Mouse (Mus musculus) heart, embryonic 14.5 days (tissue): ENCODE results near the gene Gm16503. TPM values are rescaled to one million over a fixed set of nuclear protein-coding genes. Genes with fewer than 3 reads are reported as not detected.
"Not testable (repeated sequence)": the region's sequence is repeated elsewhere in the genome, so short reads cannot be mapped to it uniquely, and the experiment has no call there.

Source experiments
- ATAC-seq: fragments of 200-750 bp; cut with Nextera tagmentation; 2 replicates; pipeline ENCODE4 v1.8.0; 2017; ENCODE audit warnings: low read depth, moderate TSS enrichment; ENCODE audit not compliant: insufficient number of reproducible peaks, insufficient read depth, low FRiP score
- H3K27ac ChIP-seq, 2 experiments: fragments of 200-500 bp in 1 of 2; fragments of 300-500 bp in 1 of 2; sonication (generic) in 1 of 2; replicated peaks in 1 of 2; 2 replicates each; pipeline ENCODE4 v1.5.1; 2012 to 2014; ENCODE audit warnings: low read depth in 2 of 2, low read length in 2 of 2, control low read depth in 1 of 2, mild to moderate bottlenecking in 1 of 2, mixed read lengths in 1 of 2; ENCODE audit not compliant: control insufficient read depth in 1 of 2, insufficient read depth in 1 of 2
- H3K27me3 ChIP-seq: fragments of 300-500 bp; sonication (generic); 2 replicates; pipeline ENCODE4 v1.6.1; 2014; ENCODE audit warnings: mild to moderate bottlenecking, low read length, control low read depth; ENCODE audit not compliant: control insufficient read depth, insufficient read depth
- H3K36me3 ChIP-seq: fragments of 300-500 bp; sonication (generic); 2 replicates; pipeline ENCODE4 v1.6.1; 2014; ENCODE audit warnings: mild to moderate bottlenecking, control low read depth, low read length, mixed read lengths; ENCODE audit not compliant: control insufficient read depth, insufficient read depth
- H3K4me1 ChIP-seq, 2 experiments: fragments of 200-500 bp in 1 of 2; fragments of 300-500 bp in 1 of 2; sonication (generic) in 1 of 2; 2 replicates each; pipeline ENCODE4 v1.6.1; 2012 to 2014; ENCODE audit warnings: low read length in 2 of 2, control low read depth in 1 of 2, mixed read lengths in 1 of 2; ENCODE audit not compliant: control insufficient read depth in 2 of 2, insufficient read depth in 2 of 2
- H3K4me2 ChIP-seq: fragments of 300-500 bp; sonication (generic); 2 replicates; pipeline ENCODE4 v1.6.1; 2014; ENCODE audit warnings: mild to moderate bottlenecking, low read length
- H3K4me3 ChIP-seq, 2 experiments: fragments of 200-500 bp in 1 of 2; fragments of 300-500 bp in 1 of 2; sonication (generic) in 1 of 2; 2 replicates each; pipeline ENCODE4 v1.5.1; 2012 to 2014; ENCODE audit warnings: low read length in 2 of 2, mild to moderate bottlenecking in 2 of 2, control low read depth in 1 of 2, low read depth in 1 of 2, moderate library complexity in 1 of 2; ENCODE audit not compliant: control insufficient read depth in 1 of 2, insufficient read depth in 1 of 2
- H3K9ac ChIP-seq: fragments of 300-500 bp; sonication (generic); 2 replicates; pipeline ENCODE4 v1.6.1; 2014; ENCODE audit warnings: mild to moderate bottlenecking, low read length
- H3K9me3 ChIP-seq: fragments of 300-500 bp; sonication (generic); 2 replicates; pipeline ENCODE4 v1.6.1; 2016; ENCODE audit warnings: low read length, control low read depth; ENCODE audit not compliant: control insufficient read depth
- WGBS: fragments of 180-500 bp; shearing (Covaris S2); extraction: QIAGEN DNeasy Blood & Tissue Kit; methylation state at CpG from one replicate; pipeline ENCODE4 v1.1.7; 2014; 5-methylcytosine and 5-hydroxymethylcytosine counted together
- polyA plus RNA-seq: library from polyadenylated mRNA; unstranded; fragments of >200 nt; fragmentation: Nextera tagmentation; extraction: Ambion mirVana; gene quantifications from 2 replicates; pipeline ENCODE4 v1.2.1, GENCODE M21; 2014

The Gm16503 gene
- polyA plus RNA-seq, 1 experiment from 2014 or later, result 0.32 TPM

DNA sequence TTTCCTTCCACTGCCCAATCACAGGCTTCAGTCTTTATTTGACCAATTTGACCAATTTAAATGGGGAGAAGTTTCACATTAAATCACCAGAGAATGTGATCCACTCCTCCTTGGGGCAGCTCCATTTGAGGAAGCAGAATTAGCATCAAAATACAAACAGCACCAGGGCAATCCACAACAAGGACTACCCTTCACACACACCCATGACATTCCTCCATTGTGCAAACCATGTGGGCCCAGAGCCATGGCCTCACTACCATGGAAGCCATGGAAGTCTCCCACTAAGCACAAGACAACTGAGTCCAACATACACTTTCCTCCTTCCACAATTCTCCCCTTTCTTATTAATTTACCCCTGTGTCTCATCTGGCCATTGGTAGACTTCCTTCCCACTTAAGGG lies 4.1 kb upstream of the Gm16503 start:
- not testable (repeated sequence) for H3K27ac ChIP-seq, H3K4me1 ChIP-seq, ATAC-seq, H3K9ac ChIP-seq, H3K36me3 ChIP-seq, H3K4me3 ChIP-seq, H3K4me2 ChIP-seq, H3K27me3 ChIP-seq
- peaks cover 47% of the 10 kb centered on the region for H3K9me3 ChIP-seq

DNA sequence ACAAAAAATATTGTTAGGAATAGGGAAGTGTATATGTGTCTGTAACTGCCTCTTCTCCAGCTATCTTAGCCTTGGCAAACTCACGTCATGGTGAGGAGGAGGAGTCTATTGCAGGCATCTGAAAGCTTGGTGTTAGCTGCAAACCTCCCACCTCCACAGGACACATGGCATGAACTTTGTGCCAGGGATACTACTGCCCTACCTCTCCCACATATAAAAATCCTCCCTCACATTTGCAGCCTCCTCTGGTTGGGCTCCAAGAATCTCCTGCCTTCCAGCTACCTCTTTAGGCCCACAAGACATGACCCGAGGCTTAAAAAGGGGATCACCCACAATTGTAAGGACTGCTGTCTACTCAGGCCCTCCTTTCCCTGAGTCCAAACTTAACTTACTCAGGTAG lies 2.3 kb upstream of the Gm16503 start:
- WGBS, result 74% methylated on average over 2 of the region's 2 CpGs
- H3K4me2 ChIP-seq, result no peak overlapping the region
- H3K9ac ChIP-seq, result no peak overlapping the region
- H3K4me3 ChIP-seq, result no peak overlapping the region
- peaks cover 43% of the 10 kb centered on the region for H3K9me3 ChIP-seq
- H3K36me3 ChIP-seq, result no peaks in the 10 kb centered on the region
- H3K27me3 ChIP-seq, result no peaks in the 10 kb centered on the region
- H3K27ac ChIP-seq, result no peak overlapping the region
- no peaks in the 10 kb centered on the region for H3K4me1 ChIP-seq
- no peak for ATAC-seq

DNA sequence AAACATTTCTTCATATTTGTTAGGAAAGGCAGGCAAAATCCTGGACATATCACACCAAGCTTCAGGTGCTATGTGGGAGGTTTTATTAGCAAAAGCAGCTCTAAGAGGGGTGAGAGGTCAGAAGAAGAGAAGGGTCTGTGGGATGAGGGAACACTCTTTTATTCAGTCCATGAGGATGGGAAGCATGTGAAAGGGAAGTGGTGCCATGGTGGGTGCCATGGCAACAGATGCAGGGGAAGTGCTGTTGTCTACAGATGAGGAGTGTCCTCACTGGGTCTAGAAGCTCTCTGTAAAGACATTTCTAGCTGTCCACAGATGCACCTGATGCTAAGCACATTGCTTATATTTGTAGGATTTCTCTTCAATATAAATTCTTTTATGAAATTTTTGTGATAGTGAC lies 1.1 kb downstream of the Gm16503 start:
- no peak for ATAC-seq
- no peak overlapping the region for H3K27ac ChIP-seq
- peaks cover 34% of the 10 kb centered on the region for H3K9me3 ChIP-seq
- H3K4me2 ChIP-seq, result no peak overlapping the region
- no peak overlapping the region for H3K9ac ChIP-seq
- H3K4me3 ChIP-seq, result no peak overlapping the region
- H3K27me3 ChIP-seq, result no peaks in the 10 kb centered on the region
- H3K4me1 ChIP-seq, result no peaks in the 10 kb centered on the region
- no peaks in the 10 kb centered on the region for H3K36me3 ChIP-seq

GRCm38 (mm10) chr4:147553071-147553470 lies 13.1 kb downstream of the Gm16503 start, which contains the start of gene Zfp985:
Gene Zfp985, plus strand, starts transcription at chr4:147553277.
- not testable (repeated sequence) for H3K27me3 ChIP-seq, H3K9ac ChIP-seq, H3K4me3 ChIP-seq, H3K4me2 ChIP-seq, H3K4me1 ChIP-seq, H3K36me3 ChIP-seq, H3K27ac ChIP-seq, ATAC-seq
- peaks cover 18% of the 10 kb centered on the region; the same call in 1 of the 2 replicates for H3K9me3 ChIP-seq
- 63% methylated on average over 5 of the region's 5 CpGs for WGBS

DNA sequence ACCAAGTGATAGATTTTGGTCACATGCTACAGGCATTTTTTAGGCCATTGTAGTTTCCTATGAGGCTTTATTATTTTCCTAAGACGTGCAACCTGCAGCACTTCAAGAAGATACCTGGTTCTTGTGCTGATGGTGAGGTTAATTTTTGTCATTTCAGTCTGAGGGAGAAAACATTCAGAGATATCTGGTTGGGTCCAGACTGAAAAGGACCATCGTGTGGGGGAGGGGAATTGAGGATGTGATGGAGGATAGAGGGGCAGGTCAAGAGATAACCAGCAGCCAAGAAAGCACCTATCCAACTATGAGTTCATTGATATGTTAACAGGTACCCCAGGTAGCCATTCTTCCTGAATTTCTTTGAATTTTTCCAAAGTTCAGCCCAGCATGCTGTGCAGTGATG lies 14.3 kb downstream of the Gm16503 start:
- H3K4me1 ChIP-seq, ATAC-seq, H3K27me3 ChIP-seq, H3K27ac ChIP-seq, H3K4me2 ChIP-seq, H3K36me3 ChIP-seq, H3K9ac ChIP-seq, H3K4me3 ChIP-seq: not testable (repeated sequence)
- WGBS, result 67% methylated on average over 2 of the region's 2 CpGs
- peaks cover 18% of the 10 kb centered on the region; the same call in 1 of the 2 replicates for H3K9me3 ChIP-seq

DNA sequence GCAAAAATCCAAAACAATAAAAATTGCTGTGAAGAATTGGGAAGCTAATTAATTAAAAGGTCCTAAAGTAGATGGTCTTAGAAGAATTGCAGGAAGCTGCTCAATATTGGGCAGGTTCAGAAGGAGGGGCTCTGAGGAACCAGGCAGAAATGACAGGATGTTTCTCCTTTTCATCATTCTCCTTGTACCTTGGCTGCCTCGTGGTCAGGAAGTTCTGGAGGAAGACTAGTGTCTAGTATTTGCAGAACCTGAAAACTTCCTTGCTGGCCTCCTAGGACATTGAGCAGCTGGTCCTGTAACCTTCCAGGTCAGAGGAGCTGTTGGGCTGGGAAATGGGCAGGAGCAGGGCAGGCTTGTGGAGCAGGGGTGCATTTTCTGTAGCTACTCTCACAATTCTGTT lies 16.9 kb downstream of the Gm16503 start:
- not testable (repeated sequence) for H3K9me3 ChIP-seq, H3K4me3 ChIP-seq, H3K36me3 ChIP-seq, ATAC-seq, H3K9ac ChIP-seq, H3K27me3 ChIP-seq, H3K4me1 ChIP-seq, H3K4me2 ChIP-seq, H3K27ac ChIP-seq
- WGBS, result 39% methylated on average over 1 of the region's 1 CpGs

DNA sequence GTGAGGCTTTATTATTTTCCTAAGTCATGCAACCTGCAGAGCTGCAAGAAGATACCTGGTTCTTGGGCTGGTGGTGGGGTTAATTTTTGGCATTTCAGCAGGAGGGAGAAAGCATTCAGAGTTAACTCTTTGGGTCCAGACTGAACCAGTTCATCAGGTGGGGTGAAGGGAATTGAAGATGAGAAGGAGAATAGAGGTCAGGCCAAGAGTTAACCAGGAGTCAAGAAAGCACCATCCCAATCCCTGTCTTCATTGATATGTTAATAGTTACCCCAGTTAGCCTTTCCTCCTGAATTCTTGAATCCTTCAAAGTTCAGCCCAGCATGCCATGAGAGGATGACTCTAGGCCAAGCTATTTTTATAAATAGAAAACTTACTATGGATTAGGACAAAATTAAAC lies 18.0 kb downstream of the Gm16503 start:
- H3K4me1 ChIP-seq, ATAC-seq, H3K27me3 ChIP-seq: not testable (repeated sequence)

DNA sequence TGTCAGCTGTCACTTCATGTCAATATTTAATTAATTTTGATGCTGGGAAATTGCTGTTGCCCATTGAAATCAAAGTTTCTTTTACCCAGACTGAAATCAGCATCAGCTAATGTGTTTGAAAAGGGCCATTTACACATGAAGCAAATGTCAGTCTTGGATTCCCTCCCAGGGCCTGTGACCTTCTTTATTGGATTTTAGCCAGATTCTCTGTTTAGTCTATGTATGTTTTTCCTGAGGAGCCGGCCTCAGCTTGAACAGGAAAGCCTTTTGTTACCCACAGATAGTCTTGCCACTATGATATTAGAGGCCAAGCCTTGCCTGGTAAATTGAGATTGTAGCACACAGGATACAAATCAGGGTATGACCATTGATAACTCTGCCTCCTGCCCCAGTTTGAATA lies 19.1 kb downstream of the Gm16503 start:
- H3K9ac ChIP-seq, H3K4me3 ChIP-seq, H3K36me3 ChIP-seq, H3K4me1 ChIP-seq, ATAC-seq, H3K27me3 ChIP-seq, H3K4me2 ChIP-seq, H3K9me3 ChIP-seq, H3K27ac ChIP-seq: not testable (repeated sequence)
- 28% methylated on average over 1 of the region's 1 CpGs for WGBS

More for the DNA sequence above, 18.0 kb downstream of the Gm16503 start:
- not testable (repeated sequence) for H3K4me3 ChIP-seq, H3K9ac ChIP-seq, H3K27ac ChIP-seq, H3K4me2 ChIP-seq, H3K36me3 ChIP-seq, H3K9me3 ChIP-seq
